ENCODE assay signal across 25 mouse cellular contexts in the genomic region with DNA sequence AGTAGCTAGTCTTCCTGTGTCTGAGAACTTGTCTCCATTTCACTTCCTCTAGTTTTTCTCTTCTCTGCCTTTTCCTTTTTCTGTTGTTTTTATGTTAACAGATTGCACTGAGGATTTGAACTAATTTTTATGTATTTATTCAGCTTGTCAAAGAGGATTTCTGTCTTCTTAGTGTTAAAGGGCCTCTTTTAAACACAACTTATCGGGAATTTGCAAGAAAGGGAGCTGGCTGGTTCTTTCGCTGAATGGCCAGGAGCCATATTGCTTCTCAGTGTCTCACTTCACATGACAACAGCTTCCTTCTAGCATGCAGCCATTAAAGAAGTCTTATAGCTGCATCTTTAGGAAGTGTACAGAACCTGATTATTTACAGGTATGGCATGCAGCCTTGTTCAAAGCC. TPM values are rescaled to one million over a fixed set of nuclear protein-coding genes. Genes with fewer than 3 reads are reported as not detected.
A peak's percentile ranks its signal among the peaks of the same experiment; 100 is the strongest.
DNase-seq lines count a peak whose midpoint lies in the region; ATAC-seq and TF ChIP-seq lines count a peak whose summit lies in the region.
"Had no signal": no experiment of that assay in that cellular context is flagged by ENCODE, and none has a peak within 500 bp of the region (broad histone marks: within the 10 kb centered on the region; RNA-seq: fewer than 3 reads in every experiment).

No protein-coding gene starts in this region.

- WGBS in forebrain, embryonic 13.5 days = 79% methylated on average over 2 of the region's 2 CpGs
- WGBS in forebrain, embryonic 12.5 days = 63% methylated on average over 2 of the region's 2 CpGs
- 30% methylated on average over 2 of the region's 2 CpGs for WGBS in forebrain, postnatal 0 days
- WGBS in forebrain, embryonic 15.5 days = 57% methylated on average over 2 of the region's 2 CpGs

- peak; percentile 19; the same call in 1 of the 2 replicates for ATAC-seq in forebrain, embryonic 13.5 days
- no peak for ATAC-seq in forebrain, embryonic 12.5 days (ENCODE audit: low FRiP score)
- peak; percentile 80 for ATAC-seq in forebrain, postnatal 0 days
- ATAC-seq in forebrain, embryonic 15.5 days (replicated peaks) = no peak
- ATAC-seq: activated CD4-positive, CD25-positive, alpha-beta regulatory T cell, adult 4 months; CD4-positive, CD25-positive, alpha-beta regulatory T cell, adult 4 months; forebrain, embryonic 14.5 days; Patski had no signal

- no peak overlapping the region for H3K27ac ChIP-seq in forebrain, embryonic 13.5 days
- H3K27ac ChIP-seq in forebrain, embryonic 12.5 days = no peak overlapping the region
- no peak overlapping the region for H3K27ac ChIP-seq in forebrain, postnatal 0 days (ENCODE audit: low read depth, low read length)
- H3K27ac ChIP-seq in forebrain, embryonic 15.5 days (replicated peaks) = no peak overlapping the region
- H3K27ac ChIP-seq: embryonic facial prominence, embryonic 10.5 days; embryonic facial prominence, embryonic 12.5 days had no signal

- no peak overlapping the region for H3K4me3 ChIP-seq in forebrain, embryonic 13.5 days
- H3K4me3 ChIP-seq in forebrain, embryonic 12.5 days (replicated peaks) = no peak overlapping the region
- H3K4me3 ChIP-seq in forebrain, postnatal 0 days (ENCODE audit: low read depth, low read length) = no peak overlapping the region
- no peak overlapping the region for H3K4me3 ChIP-seq in forebrain, embryonic 15.5 days
- H3K4me3 ChIP-seq: embryonic facial prominence, embryonic 10.5 days; embryonic facial prominence, embryonic 12.5 days had no signal

- DNase-seq in forebrain, postnatal 0 days = peak; percentile 60
- DNase-seq in layer of hippocampus, adult 9-11 months = peak; percentile 9
- no peak for DNase-seq in layer of hippocampus, postnatal 36 days
- peak; percentile 29 for DNase-seq in right cerebral cortex, postnatal 4 days
- no peak for DNase-seq in right cerebral cortex, postnatal 36 days (ENCODE audit: low spot score in 2 of 2)
- DNase-seq: adrenal gland, adult 8-10 months; adrenal gland, postnatal 14 days; adrenal gland, postnatal 36 days; B cell, adult 2 months; cerebellum, adult 11-12 months; cerebellum, adult 2 months; cerebellum, adult 9-10 months; cerebellum, postnatal 10 days; cerebellum, postnatal 25 days had no signal

- H3K9me3 ChIP-seq in forebrain, embryonic 13.5 days (replicated peaks) = no peaks in the 10 kb centered on the region
- no peaks in the 10 kb centered on the region for H3K9me3 ChIP-seq in forebrain, embryonic 12.5 days
- H3K9me3 ChIP-seq in forebrain, postnatal 0 days (ENCODE audit: low read length) = no peaks in the 10 kb centered on the region
- H3K9me3 ChIP-seq in forebrain, embryonic 15.5 days = no peaks in the 10 kb centered on the region
- H3K9me3 ChIP-seq: embryonic facial prominence, embryonic 10.5 days; embryonic facial prominence, embryonic 12.5 days had no signal

- no peaks in the 10 kb centered on the region for H3K36me3 ChIP-seq in forebrain, embryonic 13.5 days (ENCODE audit: poor library complexity, severe bottlenecking)
- no peaks in the 10 kb centered on the region for H3K36me3 ChIP-seq in forebrain, embryonic 12.5 days (replicated peaks)
- no peaks in the 10 kb centered on the region for H3K36me3 ChIP-seq in forebrain, postnatal 0 days (ENCODE audit: insufficient read depth)
- no peaks in the 10 kb centered on the region for H3K36me3 ChIP-seq in forebrain, embryonic 15.5 days
- H3K36me3 ChIP-seq: embryonic facial prominence, embryonic 10.5 days; embryonic facial prominence, embryonic 12.5 days; G1E had no signal

- H3K9ac ChIP-seq in forebrain, embryonic 13.5 days = no peak overlapping the region
- no peak overlapping the region for H3K9ac ChIP-seq in forebrain, embryonic 12.5 days
- no peak overlapping the region for H3K9ac ChIP-seq in forebrain, postnatal 0 days
- H3K9ac ChIP-seq in forebrain, embryonic 15.5 days (replicated peaks) = no peak overlapping the region
- H3K9ac ChIP-seq: embryonic facial prominence, embryonic 12.5 days had no signal

- H3K4me2 ChIP-seq in forebrain, embryonic 13.5 days = no peak overlapping the region
- no peak overlapping the region for H3K4me2 ChIP-seq in forebrain, embryonic 12.5 days
- H3K4me2 ChIP-seq in forebrain, postnatal 0 days (ENCODE audit: low read depth) = no peak overlapping the region
- no peak overlapping the region for H3K4me2 ChIP-seq in forebrain, embryonic 15.5 days (replicated peaks)
- H3K4me2 ChIP-seq: embryonic facial prominence, embryonic 12.5 days had no signal

- H3K27me3 ChIP-seq in forebrain, embryonic 13.5 days = no peaks in the 10 kb centered on the region
- H3K27me3 ChIP-seq in forebrain, embryonic 12.5 days = no peaks in the 10 kb centered on the region
- no peaks in the 10 kb centered on the region for H3K27me3 ChIP-seq in forebrain, postnatal 0 days (ENCODE audit: insufficient read depth, low read length)
- H3K27me3 ChIP-seq in forebrain, embryonic 15.5 days = no peaks in the 10 kb centered on the region
- H3K27me3 ChIP-seq: CH12.LX; embryonic facial prominence, embryonic 12.5 days; Patski had no signal

- no peak for TF ChIP-seq CTCF in forebrain, postnatal 0 days (IDR thresholded peaks at IDR 0.05; ENCODE audit: low read depth)

- H3K4me1 ChIP-seq in forebrain, embryonic 13.5 days = no peaks in the 10 kb centered on the region
- no peaks in the 10 kb centered on the region for H3K4me1 ChIP-seq in forebrain, embryonic 12.5 days
- no peaks in the 10 kb centered on the region for H3K4me1 ChIP-seq in forebrain, postnatal 0 days (ENCODE audit: insufficient read depth)
- H3K4me1 ChIP-seq in forebrain, embryonic 15.5 days = no peaks in the 10 kb centered on the region
- H3K4me1 ChIP-seq: embryonic facial prominence, embryonic 10.5 days; embryonic facial prominence, embryonic 12.5 days had no signal

RNA-seq across cellular contexts. Expression of gene Atp10a, which starts 16.3 kb away (rescaled TPM):
- polyA plus RNA-seq in forebrain, embryonic 13.5 days (2015; fragmentation: Nextera tagmentation; extraction: Ambion mirVana) = 1.5 and 1.6 TPM in 2 replicates
- 3.6 and 4.0 TPM in 2 replicates for polyA plus RNA-seq in forebrain, embryonic 12.5 days (2016; fragmentation: Nextera tagmentation; extraction: Ambion mirVana)
- 3.5 and 4.8 TPM in 2 replicates for total RNA-seq in forebrain, postnatal 0 days (2014; rRNA removed)
- polyA plus RNA-seq in forebrain, postnatal 0 days (2015; fragmentation: Nextera tagmentation; extraction: Ambion mirVana) = 0.57 and 0.70 TPM in 2 replicates
- polyA plus RNA-seq in forebrain, embryonic 15.5 days (2015; fragmentation: Nextera tagmentation; extraction: Ambion mirVana) = 1.2 and 1.6 TPM in 2 replicates
- 1 to 10 TPM; 6.8 to 7.9 TPM for total RNA-seq in layer of hippocampus, postnatal 36 days (2021)
- total RNA-seq: CH12.LX, G1E had no signal
- polyA plus RNA-seq: G1E had no signal

Comparison
In these comparisons a context has a peak if more than half of its experiments do, and no peak if none do; other contexts are left out.
1. ATAC-seq: peak in forebrain, embryonic 13.5 days (single experiment) and forebrain, postnatal 0 days (single experiment); none in forebrain, embryonic 12.5 days (single experiment) and forebrain, embryonic 15.5 days (single experiment).
2. DNase-seq: peak in forebrain, postnatal 0 days (single experiment), layer of hippocampus, adult 9-11 months (single experiment) and right cerebral cortex, postnatal 4 days (single experiment); none in layer of hippocampus, postnatal 36 days (0 of 2) and right cerebral cortex, postnatal 36 days (0 of 2).